Mouse (Mus musculus) hindbrain, embryonic 14.5 days (tissue): ENCODE results near the gene Cnih1. TPM values are rescaled to one million over a fixed set of nuclear protein-coding genes. Genes with fewer than 3 reads are reported as not detected.

Experiments used
- ATAC-seq: fragments of 200-750 bp; cut with Nextera tagmentation; 2 replicates; pipeline ENCODE4 v1.8.0; 2017; ENCODE audit warnings: moderate number of reproducible peaks, mild to moderate bottlenecking, moderate TSS enrichment, moderate library complexity; ENCODE audit not compliant: low FRiP score
- DNase-seq: peaks from one replicate; pipeline ENCODE4 v3.0.0-alpha.2; 2015; ENCODE audit warnings: low spot score
- H3K27ac ChIP-seq: fragments of 300-500 bp; sonication (generic); 2 replicates; pipeline ENCODE4 v1.5.1; 2014; ENCODE audit warnings: mild to moderate bottlenecking, moderate library complexity
- H3K27me3 ChIP-seq: fragments of 300-500 bp; sonication (generic); 2 replicates; pipeline ENCODE4 v1.6.1; 2014; ENCODE audit warnings: mild to moderate bottlenecking, low read length, mixed read lengths; ENCODE audit not compliant: control insufficient read depth, insufficient read depth
- H3K36me3 ChIP-seq: fragments of 300-500 bp; sonication (generic); replicated peaks from 2 replicates; pipeline ENCODE4 v1.6.1; 2014; ENCODE audit not compliant: control insufficient read depth, insufficient read depth
- H3K4me1 ChIP-seq: fragments of 300-500 bp; sonication (generic); replicated peaks from 2 replicates; pipeline ENCODE4 v1.6.1; 2014; ENCODE audit warnings: antibody characterized with exemption, low read length, mixed read lengths; ENCODE audit not compliant: control insufficient read depth, insufficient read depth
- H3K4me2 ChIP-seq: fragments of 300-500 bp; sonication (generic); replicated peaks from 2 replicates; pipeline ENCODE4 v1.6.1; 2014; ENCODE audit warnings: mild to moderate bottlenecking, moderate library complexity
- H3K4me3 ChIP-seq: fragments of 300-500 bp; sonication (generic); replicated peaks from 2 replicates; pipeline ENCODE4 v1.5.1; 2014; ENCODE audit warnings: mild to moderate bottlenecking, low read length
- H3K9ac ChIP-seq: fragments of 300-500 bp; sonication (generic); 2 replicates; pipeline ENCODE4 v1.6.1; 2014
- H3K9me3 ChIP-seq: fragments of 300-500 bp; sonication (generic); 2 replicates; pipeline ENCODE4 v1.6.1; 2016; ENCODE audit warnings: low read length; ENCODE audit not compliant: control insufficient read depth
- WGBS: fragments of 180-500 bp; shearing (Covaris S2); extraction: QIAGEN DNeasy Blood & Tissue Kit; methylation state at CpG from one replicate; pipeline ENCODE4 v1.1.7; 2014; 5-methylcytosine and 5-hydroxymethylcytosine counted together
- polyA plus RNA-seq: library from polyadenylated mRNA; unstranded; fragments of >200 nt; fragmentation: Nextera tagmentation; extraction: Ambion mirVana; gene quantifications from 2 replicates; pipeline ENCODE4 v1.2.1, GENCODE M21; 2014

Cnih1 gene
- polyA plus RNA-seq: 212 and 215 TPM in 2 replicates

DNA sequence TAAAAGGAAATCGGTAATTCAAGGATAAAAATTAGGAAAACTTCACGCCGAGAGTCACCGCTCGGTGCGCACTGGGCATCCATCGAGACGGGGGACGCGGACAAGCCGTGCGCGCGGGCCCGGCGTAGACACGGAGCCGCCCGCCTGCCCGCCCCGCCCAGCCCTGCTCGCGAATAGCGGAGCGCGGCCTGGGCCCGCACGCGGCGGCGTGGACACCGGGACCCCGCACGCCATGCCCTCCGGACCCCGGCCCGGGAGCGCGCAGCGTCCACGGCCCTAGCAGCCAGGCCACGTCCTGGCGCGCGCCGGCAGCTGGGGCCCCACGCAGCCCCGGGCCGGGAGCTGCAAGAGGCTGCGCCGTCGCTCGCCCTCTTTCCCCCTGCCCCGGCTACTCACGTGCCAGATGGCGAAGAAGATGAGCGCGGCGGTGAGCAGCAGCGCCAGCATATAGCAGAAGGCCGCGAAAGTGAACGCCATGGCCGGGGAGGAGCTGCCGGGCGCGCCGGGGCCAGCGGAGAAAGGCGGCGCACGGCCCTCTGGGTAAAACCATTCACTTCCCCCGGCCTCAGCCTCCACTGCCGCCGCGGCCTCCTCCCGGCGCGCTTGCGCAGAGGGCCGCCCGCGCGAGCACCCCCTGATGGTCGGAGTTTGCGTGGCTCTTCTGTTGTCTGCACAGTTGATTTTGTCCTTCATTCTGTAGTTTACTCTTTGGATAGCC is at the start of gene Cnih1:
Gene Cnih1, minus strand, starts transcription at position 625 of the 718 bp plus-strand sequence.
- Histone ChIP-seq H3K27me3 (no peaks in the 10 kb centered on the region), H3K4me2 (peak within 1 kb of the TSS; percentile 91), H3K4me3 (peak within 1 kb of the TSS; percentile 87), H3K4me1 (peaks cover 9% of the 10 kb centered on the region), H3K36me3 (peaks cover 12% of the 10 kb centered on the region), H3K9me3 (no peaks in the 10 kb centered on the region), H3K9ac (peak within 1 kb of the TSS; percentile 92), H3K27ac (peak within 1 kb of the TSS; percentile 99)
- WGBS: under 1% methylated on average over 75 of the region's 86 CpGs
- DNase-seq (peak; percentile 92), ATAC-seq (peak; percentile 97)

DNA sequence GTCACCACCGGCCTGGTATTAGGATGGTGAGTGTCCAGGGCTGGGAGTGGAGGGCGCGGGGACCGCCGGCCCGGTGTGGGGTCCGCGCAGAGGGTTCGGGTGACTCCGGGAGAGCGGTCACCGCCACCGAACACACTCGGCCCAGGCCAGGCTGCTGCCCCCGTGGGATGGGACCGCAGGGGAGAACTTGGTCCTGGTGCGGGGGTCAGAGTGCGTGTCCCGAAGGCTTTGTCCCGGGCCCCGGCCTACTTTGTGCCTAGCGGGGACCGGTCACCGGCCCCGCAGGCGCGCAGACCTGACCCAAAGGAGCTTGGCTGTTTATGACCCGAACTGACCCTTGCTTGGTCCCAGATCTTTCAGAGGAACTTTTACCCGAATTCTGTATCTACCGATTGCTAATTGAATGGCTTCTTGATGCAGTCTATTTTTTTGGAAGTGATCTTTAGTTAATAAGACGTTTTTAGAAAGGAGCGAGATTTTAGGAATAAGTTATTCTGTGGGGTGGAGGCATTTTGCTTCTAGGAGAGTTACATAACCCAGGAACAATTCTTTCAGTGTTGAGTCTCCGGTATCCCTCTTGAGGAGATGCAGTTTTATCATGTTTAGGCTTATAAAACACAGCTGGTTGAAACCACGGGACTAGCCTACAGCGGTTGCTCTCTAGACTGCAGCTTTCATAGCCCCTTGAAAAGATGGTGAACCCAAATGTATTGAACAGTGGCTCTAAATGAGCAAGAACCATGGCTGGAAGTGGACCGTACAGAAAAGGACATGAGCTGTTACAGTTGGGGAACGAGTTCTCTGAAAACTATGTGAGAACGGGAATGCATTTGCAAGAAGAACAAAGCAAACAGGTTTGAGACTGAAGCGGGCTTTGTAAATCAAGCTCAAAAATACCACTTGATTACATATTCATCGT is 44.4 kb upstream of the Cnih1 start:
- H3K4me3 ChIP-seq: peak overlapping the region; percentile 80
- 8% methylated on average over 40 of the region's 40 CpGs for WGBS
- no peak overlapping the region for H3K27ac ChIP-seq

DNA sequence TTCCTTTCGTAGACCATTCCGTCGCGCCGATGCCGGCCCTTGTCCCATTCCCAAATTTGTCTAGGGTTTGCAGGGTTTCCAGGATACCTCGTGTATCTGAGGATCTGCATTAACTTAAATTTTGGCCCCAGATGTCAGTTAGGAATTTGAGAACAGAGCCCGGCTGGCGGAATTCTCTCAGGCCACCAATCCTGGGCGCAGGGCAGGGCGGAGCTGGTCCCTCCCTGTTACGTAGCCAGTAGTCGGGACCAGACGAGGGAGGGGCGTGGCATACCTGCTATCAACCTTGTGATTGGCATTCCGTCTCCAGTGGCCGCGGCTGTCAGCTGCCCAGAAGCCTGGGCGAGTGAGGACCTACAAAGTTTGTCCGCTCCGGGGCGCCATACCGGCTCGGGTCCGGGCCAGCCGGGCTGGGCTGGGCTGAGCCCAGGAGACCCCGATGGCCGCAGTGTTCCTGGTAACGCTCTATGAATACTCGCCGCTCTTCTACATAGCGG is 43.7 kb upstream of the Cnih1 start, which contains the start of gene Cgrrf1:
Gene Cgrrf1, plus strand, starts transcription at position 289 of the 497 bp plus-strand sequence.
- peak; percentile 79 for DNase-seq
- H3K4me3 ChIP-seq: peak within 1 kb of the TSS; percentile 80
- peak within 1 kb of the TSS; percentile 78 for H3K4me2 ChIP-seq
- peak; percentile 98 for ATAC-seq
- under 1% methylated on average over 32 of the region's 32 CpGs for WGBS
- H3K9me3 ChIP-seq: no peaks in the 10 kb centered on the region
- H3K36me3 ChIP-seq: no peaks in the 10 kb centered on the region
- peak within 1 kb of the TSS; percentile 66 for H3K9ac ChIP-seq
- H3K27ac ChIP-seq: no peak within 1 kb of the TSS
- peaks cover 16% of the 10 kb centered on the region; the same call in 1 of the 2 replicates for H3K4me1 ChIP-seq
- no peaks in the 10 kb centered on the region for H3K27me3 ChIP-seq

More for the DNA sequence above, 44.4 kb upstream of the Cnih1 start:
- H3K9ac ChIP-seq: peak overlapping the region; percentile 66
- no peaks in the 10 kb centered on the region for H3K9me3 ChIP-seq
- no peak; the same call in 1 of the 2 replicates for ATAC-seq
- peaks cover 16% of the 10 kb centered on the region; the same call in 1 of the 2 replicates for H3K4me1 ChIP-seq
- no peaks in the 10 kb centered on the region for H3K36me3 ChIP-seq
- DNase-seq: no peak
- H3K4me2 ChIP-seq: peak overlapping the region; percentile 78
- H3K27me3 ChIP-seq: no peaks in the 10 kb centered on the region

DNA sequence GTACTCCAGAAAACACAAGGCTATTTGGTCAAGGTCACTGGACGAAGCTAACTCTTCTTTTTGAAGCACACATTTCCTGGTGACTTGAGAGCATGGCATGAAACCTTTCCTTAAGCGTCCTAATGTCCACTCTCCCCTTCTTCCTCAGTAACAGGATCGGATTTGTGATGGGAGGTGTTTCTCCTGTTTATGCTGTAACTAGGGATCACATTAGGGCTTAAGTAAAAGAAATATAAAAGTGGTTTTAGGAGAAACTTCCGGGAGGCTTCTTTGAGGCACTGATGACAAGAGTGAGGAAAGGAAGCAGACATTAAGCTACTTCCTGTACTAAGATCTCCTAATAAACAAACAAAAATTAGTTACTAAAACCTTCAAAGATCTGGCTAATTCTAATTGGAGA is 43.1 kb upstream of the Cnih1 start:
- Histone ChIP-seq H3K4me2 (peak overlapping the region; percentile 78), H3K4me3 (peak overlapping the region; percentile 80), H3K4me1 (peaks cover 16% of the 10 kb centered on the region; the same call in 1 of the 2 replicates), H3K27ac (no peak overlapping the region), H3K36me3 (no peaks in the 10 kb centered on the region), H3K9me3 (no peaks in the 10 kb centered on the region), H3K27me3 (no peaks in the 10 kb centered on the region), H3K9ac (peak overlapping the region; percentile 66)
- WGBS: 7% methylated on average over 4 of the region's 4 CpGs
- DNase-seq: no peak
- ATAC-seq: no peak

DNA sequence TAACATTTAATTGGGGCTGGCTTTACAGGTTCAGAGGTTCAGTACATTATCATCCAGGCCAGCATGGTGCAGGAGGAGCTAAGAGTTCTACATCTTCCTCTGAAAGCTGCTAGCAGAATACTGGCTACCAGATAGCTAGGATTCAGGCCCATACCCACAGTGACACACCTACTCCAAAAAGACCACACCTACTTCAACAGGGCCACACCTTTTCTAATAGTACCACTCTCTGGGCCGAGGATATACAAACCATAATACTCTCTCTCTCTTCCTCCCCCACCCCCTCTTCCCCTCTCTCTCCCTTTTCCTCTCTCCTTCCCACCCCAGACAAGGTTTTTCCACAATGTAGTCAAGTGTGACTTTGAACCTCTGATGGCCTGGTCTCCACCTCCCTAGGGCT is 39.2 kb upstream of the Cnih1 start:
- ATAC-seq: no peak
- Histone ChIP-seq H3K27me3 (peaks cover 7% of the 10 kb centered on the region; the same call in 1 of the 2 replicates), H3K9me3 (no peaks in the 10 kb centered on the region), H3K4me2 (no peak overlapping the region), H3K36me3 (no peaks in the 10 kb centered on the region), H3K4me3 (no peak overlapping the region), H3K4me1 (peaks cover 10% of the 10 kb centered on the region; the same call in 1 of the 2 replicates), H3K27ac (no peak overlapping the region), H3K9ac (no peak overlapping the region)
- WGBS: 77% methylated on average over 1 of the region's 1 CpGs
- DNase-seq: no peak

DNA sequence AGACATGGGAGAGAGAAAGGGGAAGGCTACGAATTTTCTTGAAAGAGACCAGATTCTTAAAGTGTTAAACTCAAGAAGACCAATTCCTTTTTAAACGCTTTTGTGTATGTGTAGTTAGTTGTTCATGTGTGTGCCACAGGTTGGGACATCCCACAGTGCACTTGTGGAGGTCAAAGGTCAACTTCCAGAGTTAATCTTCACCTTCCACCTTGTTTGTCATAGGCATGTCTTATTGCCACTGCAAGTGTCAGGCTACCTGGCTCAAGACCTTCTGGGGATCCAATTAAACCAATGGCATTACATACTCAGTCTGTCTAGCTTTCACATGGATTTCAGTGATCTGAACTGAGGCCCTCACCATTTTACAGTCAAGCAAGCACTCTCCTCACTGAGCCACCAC is 35.8 kb upstream of the Cnih1 start:
- no peak for DNase-seq
- Histone ChIP-seq H3K36me3 (no peaks in the 10 kb centered on the region), H3K27me3 (peaks cover 7% of the 10 kb centered on the region; the same call in 1 of the 2 replicates), H3K9ac (no peak overlapping the region), H3K4me1 (peaks cover 20% of the 10 kb centered on the region), H3K27ac (no peak overlapping the region), H3K9me3 (no peaks in the 10 kb centered on the region), H3K4me3 (no peak overlapping the region), H3K4me2 (no peak overlapping the region)
- 82% methylated on average over 2 of the region's 2 CpGs for WGBS
- no peak for ATAC-seq

DNA sequence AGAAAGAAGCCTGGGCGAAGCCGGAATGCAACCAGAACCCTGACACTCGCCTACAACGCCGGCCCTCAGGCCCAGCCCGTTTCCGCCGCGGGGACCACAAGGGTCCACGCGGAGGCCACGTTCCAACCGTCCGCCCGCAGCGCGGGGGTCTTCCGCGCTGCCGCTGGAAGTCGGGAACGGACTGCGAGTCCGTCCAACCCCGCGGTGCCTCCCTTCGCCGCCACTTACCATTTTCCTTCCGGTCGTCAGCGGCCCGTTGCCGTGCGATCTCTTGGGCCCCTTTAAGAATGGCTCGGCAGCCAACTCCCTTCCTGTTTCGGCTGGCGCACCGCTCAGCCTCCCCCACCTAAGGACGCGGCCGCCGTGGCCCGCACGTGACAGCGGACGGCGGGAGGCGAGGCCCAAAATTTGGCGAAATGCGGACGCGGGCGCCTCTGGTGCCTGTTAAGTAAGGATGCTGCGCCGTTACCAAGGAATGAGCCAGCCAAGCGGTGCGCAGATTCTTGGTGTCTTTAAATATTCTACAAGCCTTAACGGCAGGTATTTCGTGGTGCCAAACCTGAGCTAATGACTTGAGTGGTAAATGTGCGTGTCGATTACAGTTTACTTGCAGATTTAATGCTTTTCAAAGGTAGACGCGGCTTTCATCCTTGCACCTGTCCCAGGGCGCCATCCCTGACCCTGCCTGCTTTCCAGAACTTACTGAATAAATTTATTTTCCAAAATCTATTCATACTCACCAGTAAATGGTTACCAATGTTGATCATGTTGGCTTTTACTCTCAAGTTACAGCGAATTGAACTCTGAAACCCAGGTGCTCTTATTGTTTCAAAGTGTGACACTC is 33.9 kb upstream of the Cnih1 start, which contains the start of gene Gmfb:
Gene Gmfb, minus strand, starts transcription at position 370 of the 844 bp plus-strand sequence.
- WGBS: 1% methylated on average over 65 of the region's 65 CpGs

DNA sequence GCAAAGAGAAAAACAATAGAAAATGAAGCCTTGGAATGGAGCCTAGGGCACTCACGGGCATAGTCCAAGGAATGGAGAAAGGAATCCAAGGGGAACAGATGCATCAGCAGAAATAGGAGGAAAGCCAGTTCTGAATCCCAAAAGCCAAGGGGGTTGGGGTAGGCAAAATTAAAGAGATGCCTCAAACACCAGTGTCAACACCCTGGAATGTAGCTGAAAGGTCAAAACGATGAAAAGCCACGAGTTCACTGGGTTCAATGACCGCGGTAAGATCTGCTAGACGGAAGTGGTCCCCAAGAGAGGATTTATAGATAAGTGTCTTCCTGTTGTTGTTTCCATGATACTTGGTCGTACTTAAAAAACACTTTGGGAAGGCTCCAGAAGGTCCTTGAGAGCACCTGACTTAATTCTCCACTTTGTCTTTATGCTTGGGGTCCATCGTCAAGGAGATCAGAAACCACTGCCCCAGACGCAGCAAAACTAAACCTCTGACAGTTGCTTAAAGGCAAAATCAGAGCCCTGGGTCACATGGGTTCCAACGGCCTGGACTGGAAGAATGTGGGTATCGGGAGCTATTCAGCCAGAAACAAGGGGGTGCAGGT is 33.2 kb upstream of the Cnih1 start:
- H3K9me3 ChIP-seq: no peaks in the 10 kb centered on the region
- peaks cover 13% of the 10 kb centered on the region; the same call in 1 of the 2 replicates for H3K36me3 ChIP-seq
- DNase-seq (no peak), ATAC-seq (no peak)
- H3K4me2 ChIP-seq: peak overlapping the region; percentile 80
- H3K27ac ChIP-seq: peak overlapping the region; percentile 87
- peaks cover 20% of the 10 kb centered on the region for H3K4me1 ChIP-seq
- 2% methylated on average over 11 of the region's 11 CpGs for WGBS
- peak overlapping the region; percentile 86 for H3K4me3 ChIP-seq
- peaks cover 7% of the 10 kb centered on the region; the same call in 1 of the 2 replicates for H3K27me3 ChIP-seq
- peak overlapping the region; percentile 88 for H3K9ac ChIP-seq

More for the DNA sequence above, 33.9 kb upstream of the Cnih1 start, which contains the start of gene Gmfb:
- Histone ChIP-seq H3K36me3 (0 out of 2 replicates have a peak, but pooled peaks cover 5% of the 10 kb centered on the region), H3K4me3 (peak within 1 kb of the TSS; percentile 86), H3K27me3 (peaks cover 7% of the 10 kb centered on the region; the same call in 1 of the 2 replicates), H3K4me1 (peaks cover 20% of the 10 kb centered on the region), H3K9me3 (no peaks in the 10 kb centered on the region), H3K4me2 (peak within 1 kb of the TSS; percentile 80), H3K9ac (peak within 1 kb of the TSS; percentile 88), H3K27ac (peak within 1 kb of the TSS; percentile 87)
- ATAC-seq: peak; percentile 98
- DNase-seq: peak; percentile 97
